Mouse (Mus musculus) limb, embryonic 10.5 days (tissue): ENCODE measurements at regions not wholly inside any gene's neighbourhood (a gene's known extent, or its start where the extent isn't known, plus 50 kb on each side); places are given as distances from the start of the nearest gene placed in this dataset.
A peak's percentile ranks its signal among the peaks of the same experiment; 100 is the strongest.

Experiments
- DNase-seq: peaks from one replicate; pipeline ENCODE4 v3.0.0-alpha.2; 2017; ENCODE audit warnings: low spot score
- H3K27ac ChIP-seq: fragments of 300-500 bp; sonication (generic); 2 replicates; pipeline ENCODE4 v1.5.1; 2016; ENCODE audit warnings: mild to moderate bottlenecking
- H3K27me3 ChIP-seq: fragments of 300-500 bp; sonication (generic); 2 replicates; pipeline ENCODE4 v1.6.1; 2016; ENCODE audit warnings: low read depth, mild to moderate bottlenecking; ENCODE audit not compliant: poor library complexity, severe bottlenecking
- H3K36me3 ChIP-seq: fragments of 300-500 bp; sonication (generic); 2 replicates; pipeline ENCODE4 v1.6.1; 2016; ENCODE audit warnings: mild to moderate bottlenecking, moderate library complexity
- H3K4me1 ChIP-seq: fragments of 300-500 bp; sonication (generic); 2 replicates; pipeline ENCODE4 v1.6.1; 2016
- H3K4me3 ChIP-seq: fragments of 300-500 bp; sonication (generic); 2 replicates; pipeline ENCODE4 v1.5.1; 2016; ENCODE audit warnings: mild to moderate bottlenecking, moderate library complexity
- H3K9me3 ChIP-seq: fragments of 300-500 bp; sonication (generic); replicated peaks from 2 replicates; pipeline ENCODE4 v1.6.1; 2016; ENCODE audit warnings: mild to moderate bottlenecking
- WGBS: fragments of 180-500 bp; shearing (Covaris S2); methylation state at CpG from one replicate; pipeline ENCODE4 v1.1.7; 2016; 5-methylcytosine and 5-hydroxymethylcytosine counted together

DNA sequence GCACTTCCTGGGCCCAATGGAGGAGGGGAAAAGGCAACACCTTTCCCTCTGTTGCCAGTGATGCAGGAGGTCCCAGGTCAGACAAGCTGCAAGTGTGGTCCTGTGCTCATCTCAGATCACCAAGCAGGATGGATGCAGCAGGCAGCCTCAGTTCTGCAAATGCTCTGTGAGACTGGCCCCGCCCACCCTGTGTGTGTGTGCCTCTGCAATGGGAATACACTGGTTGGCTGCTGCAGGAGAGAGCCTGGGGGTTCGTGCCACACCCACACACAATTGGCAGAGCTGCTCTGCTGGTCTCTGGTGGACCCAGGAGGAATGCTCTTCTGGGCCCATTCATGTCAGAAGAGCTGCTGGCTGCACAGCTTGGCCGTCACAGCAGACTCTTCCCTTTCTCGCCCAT, 102.2 kb upstream of the Igsf21 start:
- no peaks in the 10 kb centered on the region for H3K27me3 ChIP-seq
- H3K4me3 ChIP-seq: no peak overlapping the region
- no peaks in the 10 kb centered on the region for H3K9me3 ChIP-seq
- H3K4me1 ChIP-seq: no peaks in the 10 kb centered on the region
- H3K27ac ChIP-seq: no peak overlapping the region
- no peak for DNase-seq
- no peaks in the 10 kb centered on the region for H3K36me3 ChIP-seq
- 60% methylated on average over 4 of the region's 4 CpGs for WGBS

DNA sequence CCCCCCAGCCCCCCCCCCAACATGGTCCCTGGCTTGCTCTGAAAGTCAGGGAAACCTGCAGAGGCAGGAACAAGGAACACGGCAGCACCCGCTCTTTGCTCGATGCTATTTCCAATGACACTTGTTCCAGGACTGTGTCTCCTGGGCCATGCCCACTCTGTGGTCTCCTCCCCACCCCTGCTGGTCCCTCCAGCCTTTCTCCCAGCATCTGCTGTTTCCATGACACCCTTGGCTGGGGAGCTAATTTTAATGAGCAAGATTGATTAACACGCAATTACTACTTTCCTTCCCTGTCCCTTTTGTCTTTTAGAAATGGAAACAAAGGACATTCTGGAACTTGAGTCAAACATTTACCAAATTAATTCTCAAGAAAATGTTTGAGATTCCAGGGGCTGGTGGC, 83.6 kb upstream of the Igsf21 start:
- Histone ChIP-seq H3K27me3 (no peaks in the 10 kb centered on the region), H3K27ac (no peak overlapping the region), H3K9me3 (no peaks in the 10 kb centered on the region), H3K4me3 (no peak overlapping the region), H3K36me3 (no peaks in the 10 kb centered on the region), H3K4me1 (no peaks in the 10 kb centered on the region)
- 87% methylated on average over 4 of the region's 4 CpGs for WGBS
- DNase-seq: no peak

DNA sequence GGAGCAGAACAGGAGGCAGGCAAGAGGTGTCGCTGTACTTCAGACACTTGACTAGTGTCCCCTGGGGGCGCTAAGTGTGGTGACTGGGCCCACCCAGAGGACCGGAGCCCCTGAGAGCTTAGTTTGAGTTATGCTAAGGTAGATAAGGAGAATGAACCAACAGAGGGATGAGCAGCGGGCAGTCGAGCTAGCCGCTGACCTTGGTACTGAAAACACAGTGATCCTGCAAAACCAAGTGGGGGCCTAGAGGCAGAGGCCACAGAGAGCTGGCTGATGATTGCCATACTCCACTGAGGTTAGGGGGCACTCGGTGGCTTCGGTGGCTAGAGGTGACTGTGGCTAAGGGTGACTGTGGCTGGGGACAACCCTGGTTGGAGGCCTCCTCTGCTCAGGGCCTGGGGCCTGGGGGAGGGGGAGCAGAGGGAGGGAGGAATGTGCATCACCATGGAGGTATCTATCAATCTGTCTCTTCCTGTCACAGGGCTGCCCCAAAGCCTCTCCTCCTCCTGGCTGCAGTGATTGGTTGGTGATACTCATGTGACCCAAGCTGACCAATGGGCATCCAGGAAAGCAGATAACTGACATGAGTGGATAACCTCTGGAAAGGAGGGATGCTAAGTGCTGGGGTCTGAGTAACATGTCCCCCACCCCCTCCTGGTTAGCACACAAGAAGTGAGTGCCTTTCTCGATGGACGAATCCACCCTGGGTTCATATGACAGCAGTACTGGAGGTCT, 80.3 kb upstream of the Igsf21 start:
- Histone ChIP-seq H3K4me3 (no peak overlapping the region), H3K27ac (no peak overlapping the region), H3K9me3 (peaks cover 2% of the 10 kb centered on the region; the same call in 1 of the 2 replicates), H3K4me1 (no peaks in the 10 kb centered on the region), H3K36me3 (no peaks in the 10 kb centered on the region), H3K27me3 (no peaks in the 10 kb centered on the region)
- DNase-seq: peak; percentile 38
- WGBS: 29% methylated on average over 10 of the region's 10 CpGs

DNA sequence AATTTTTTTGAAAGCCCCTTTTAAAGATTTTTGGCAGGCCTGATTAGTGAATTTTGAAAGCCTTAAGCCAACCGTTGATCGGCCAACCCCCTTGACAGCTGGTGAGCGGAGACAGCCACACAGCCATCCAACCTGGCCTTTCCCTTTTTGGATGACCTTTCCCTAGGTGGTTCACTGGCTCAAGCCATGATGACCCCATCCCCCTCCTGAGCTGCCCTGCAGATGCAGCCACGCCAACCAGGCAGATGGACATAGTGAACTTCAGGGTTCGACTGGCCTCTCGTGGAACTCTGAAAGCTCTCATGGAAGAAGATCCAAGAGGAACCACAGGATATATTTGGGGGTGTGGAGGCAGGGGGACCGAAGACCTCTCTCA, 79.1 kb upstream of the Igsf21 start:
- peaks cover 2% of the 10 kb centered on the region; the same call in 1 of the 2 replicates for H3K9me3 ChIP-seq
- no peak overlapping the region for H3K4me3 ChIP-seq
- 91% methylated on average over 7 of the region's 7 CpGs for WGBS
- H3K27me3 ChIP-seq: no peaks in the 10 kb centered on the region
- H3K4me1 ChIP-seq: no peaks in the 10 kb centered on the region
- H3K36me3 ChIP-seq: no peaks in the 10 kb centered on the region
- H3K27ac ChIP-seq: no peak overlapping the region
- DNase-seq: no peak

DNA sequence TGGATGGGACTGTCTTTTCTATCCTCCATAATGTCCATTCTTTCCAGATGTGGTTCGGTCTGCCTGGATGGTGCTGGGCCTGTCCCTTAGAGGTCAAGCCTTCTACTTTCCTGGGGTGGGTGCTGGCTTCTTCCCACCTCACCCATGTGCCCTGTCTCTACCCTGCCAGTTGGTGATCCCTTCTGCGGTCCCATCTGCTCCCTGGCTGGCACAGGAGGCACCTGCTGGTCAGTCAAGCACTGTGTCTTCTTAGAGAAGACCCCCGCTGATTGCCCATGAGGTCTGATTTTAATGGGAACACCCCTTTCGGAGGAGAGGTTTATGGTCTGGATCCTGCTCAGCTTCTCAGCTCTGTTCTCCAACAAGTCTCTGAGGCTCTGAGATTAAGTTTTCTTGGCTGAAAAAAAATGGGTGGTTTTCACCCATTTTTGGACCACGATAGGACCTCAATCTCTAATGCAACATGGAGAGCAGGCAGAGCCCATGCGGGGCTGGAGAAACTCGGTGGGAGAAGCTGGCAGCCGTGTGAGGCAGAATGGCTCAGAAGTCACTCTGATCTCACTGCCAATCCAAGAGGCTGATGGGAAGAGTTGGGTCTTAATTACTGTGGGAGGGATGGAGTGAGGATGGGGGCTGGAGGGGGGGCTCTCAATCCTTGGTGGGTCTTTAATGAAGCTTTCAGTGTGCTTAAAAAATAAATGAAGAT, 78.5 kb upstream of the Igsf21 start:
- Histone ChIP-seq H3K4me3 (no peak overlapping the region), H3K4me1 (no peaks in the 10 kb centered on the region), H3K36me3 (no peaks in the 10 kb centered on the region), H3K27ac (no peak overlapping the region), H3K27me3 (no peaks in the 10 kb centered on the region), H3K9me3 (peaks cover 2% of the 10 kb centered on the region; the same call in 1 of the 2 replicates)
- 91% methylated on average over 8 of the region's 8 CpGs for WGBS
- no peak for DNase-seq

DNA sequence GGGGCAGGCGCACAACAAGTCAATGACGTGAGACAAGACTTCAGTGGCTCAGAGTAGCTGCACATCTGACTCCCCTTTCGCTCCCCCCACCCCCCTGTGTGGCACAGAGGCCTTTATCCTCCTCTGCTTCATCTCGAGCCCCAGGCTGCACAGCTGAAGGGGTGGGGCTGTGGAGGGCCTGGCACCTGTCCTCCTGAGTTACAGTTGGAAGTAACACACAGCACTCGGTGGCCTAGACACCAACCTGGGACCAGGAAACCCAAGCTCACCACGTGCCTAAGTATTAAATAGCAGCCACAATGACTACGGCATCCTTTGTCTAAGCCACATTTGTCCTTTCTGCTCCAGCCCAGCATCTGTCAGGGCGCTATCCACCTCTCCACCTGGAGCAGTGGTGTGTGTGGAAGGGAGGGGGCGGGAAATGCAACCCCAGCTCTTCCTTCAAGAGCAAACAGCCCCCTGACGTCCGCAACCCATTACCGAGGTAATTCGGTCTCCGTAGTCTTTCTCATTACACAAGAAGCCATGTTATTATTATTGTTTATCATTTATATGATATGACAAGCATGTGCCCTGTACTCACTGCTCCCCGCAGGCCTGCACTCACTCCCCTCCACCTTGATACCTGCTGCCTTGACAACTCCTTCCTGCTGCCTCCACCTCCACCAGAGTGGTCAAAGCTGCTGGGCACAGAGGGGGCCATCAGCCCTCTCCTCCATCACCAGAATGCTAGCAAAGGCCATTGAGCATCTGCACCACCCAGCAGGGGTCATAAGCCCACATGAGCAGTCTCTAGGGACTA, 73.7 kb upstream of the Igsf21 start:
- no peak overlapping the region for H3K4me3 ChIP-seq
- H3K27me3 ChIP-seq: no peaks in the 10 kb centered on the region
- no peak for DNase-seq
- WGBS: 80% methylated on average over 15 of the region's 15 CpGs
- H3K4me1 ChIP-seq: no peaks in the 10 kb centered on the region
- H3K27ac ChIP-seq: no peak overlapping the region
- H3K36me3 ChIP-seq: no peaks in the 10 kb centered on the region
- peaks cover 2% of the 10 kb centered on the region; the same call in 1 of the 2 replicates for H3K9me3 ChIP-seq

DNA sequence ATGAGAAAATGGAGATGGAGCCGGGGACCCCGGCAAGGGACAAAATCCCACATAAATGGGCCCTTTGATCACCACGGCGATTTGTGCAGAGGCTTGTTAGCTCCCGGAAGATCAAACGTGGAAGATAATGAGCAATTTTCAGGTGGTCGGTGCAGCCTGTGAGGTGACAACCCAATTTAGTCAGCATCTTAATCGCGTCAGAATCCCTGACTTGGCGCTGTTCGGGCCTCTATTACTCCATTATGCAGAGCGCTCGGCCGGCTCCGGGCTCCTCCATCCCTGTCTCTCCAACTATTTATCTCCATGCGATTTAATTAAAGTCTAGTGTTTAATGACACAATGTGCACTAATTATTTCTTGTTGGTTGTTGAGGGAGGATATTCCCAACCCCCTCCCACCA, 66.1 kb upstream of the Igsf21 start:
- no peaks in the 10 kb centered on the region for H3K9me3 ChIP-seq
- DNase-seq: no peak
- no peaks in the 10 kb centered on the region for H3K27me3 ChIP-seq
- no peak overlapping the region for H3K4me3 ChIP-seq
- no peak overlapping the region for H3K27ac ChIP-seq
- no peaks in the 10 kb centered on the region for H3K36me3 ChIP-seq
- WGBS: 84% methylated on average over 16 of the region's 16 CpGs
- no peaks in the 10 kb centered on the region for H3K4me1 ChIP-seq

DNA sequence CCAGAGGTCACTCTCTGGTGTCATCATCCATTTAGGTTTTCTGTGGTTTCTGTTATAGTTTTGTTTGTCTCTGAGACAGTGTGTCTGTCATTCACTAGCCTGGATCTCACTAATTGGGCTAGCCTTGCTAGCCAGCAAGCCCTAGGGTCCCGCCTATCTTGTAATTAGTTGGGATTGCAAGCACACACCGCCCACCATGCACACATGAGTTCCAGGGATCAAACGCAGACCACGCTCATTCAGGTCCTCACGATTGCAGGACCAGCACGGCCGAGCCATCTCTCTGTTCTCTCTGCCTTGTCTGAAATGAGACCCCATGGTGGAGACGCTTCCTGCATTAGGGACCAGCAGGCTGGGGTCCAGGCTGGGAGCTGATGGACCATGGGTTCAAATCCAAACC, 60.9 kb upstream of the Igsf21 start:
- DNase-seq: no peak
- Histone ChIP-seq H3K4me1 (no peaks in the 10 kb centered on the region), H3K27me3 (no peaks in the 10 kb centered on the region), H3K36me3 (no peaks in the 10 kb centered on the region), H3K4me3 (no peak overlapping the region), H3K9me3 (no peaks in the 10 kb centered on the region), H3K27ac (no peak overlapping the region)
- 87% methylated on average over 8 of the region's 8 CpGs for WGBS

DNA sequence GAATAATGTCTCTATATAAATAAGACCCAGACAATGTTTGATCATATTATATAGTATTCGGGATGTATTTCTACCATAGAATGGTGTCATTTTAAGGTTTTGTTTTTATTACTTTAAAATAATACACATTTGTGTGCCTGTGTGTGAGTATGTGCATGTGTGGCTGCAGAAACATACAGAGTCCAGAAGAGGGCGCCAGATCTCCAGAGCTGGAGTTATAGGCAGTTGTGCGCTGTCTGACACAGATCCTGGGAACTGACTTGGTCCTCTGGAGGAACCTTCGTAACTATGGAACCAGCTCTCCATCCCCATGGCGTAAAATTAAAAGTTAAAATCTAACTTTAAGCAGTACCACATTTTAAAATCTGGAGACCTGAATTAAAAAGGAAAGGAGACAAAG, 58.4 kb upstream of the Igsf21 start:
- no peaks in the 10 kb centered on the region for H3K27me3 ChIP-seq
- no peak for DNase-seq
- H3K9me3 ChIP-seq: no peaks in the 10 kb centered on the region
- H3K4me3 ChIP-seq: no peak overlapping the region
- no peaks in the 10 kb centered on the region for H3K36me3 ChIP-seq
- no peaks in the 10 kb centered on the region for H3K4me1 ChIP-seq
- H3K27ac ChIP-seq: no peak overlapping the region
- 83% methylated on average over 5 of the region's 5 CpGs for WGBS

DNA sequence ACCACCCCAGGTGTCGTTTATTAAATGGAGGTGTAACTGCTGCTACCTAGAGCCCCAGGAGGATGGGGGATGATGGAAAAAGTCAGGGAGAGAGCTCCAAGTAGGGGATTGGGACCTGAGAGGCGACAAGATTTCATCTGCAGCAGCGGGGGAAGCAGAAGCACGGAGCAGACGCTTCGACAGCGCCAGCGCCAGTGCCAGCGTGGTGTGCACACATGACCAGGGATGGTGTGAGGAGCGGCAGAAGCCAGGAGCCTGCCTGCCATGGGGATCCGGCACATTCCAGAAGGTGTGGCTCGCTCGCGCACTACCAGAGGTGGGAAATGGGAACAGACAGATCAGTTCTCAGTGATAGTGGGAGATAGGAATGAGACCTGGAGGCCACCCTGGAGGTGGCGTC, 55.1 kb upstream of the Igsf21 start:
- WGBS: 86% methylated on average over 15 of the region's 15 CpGs
- H3K4me1 ChIP-seq: no peaks in the 10 kb centered on the region
- H3K9me3 ChIP-seq: no peaks in the 10 kb centered on the region
- no peak overlapping the region for H3K4me3 ChIP-seq
- no peaks in the 10 kb centered on the region for H3K36me3 ChIP-seq
- DNase-seq: no peak
- no peaks in the 10 kb centered on the region for H3K27me3 ChIP-seq
- H3K27ac ChIP-seq: no peak overlapping the region

DNA sequence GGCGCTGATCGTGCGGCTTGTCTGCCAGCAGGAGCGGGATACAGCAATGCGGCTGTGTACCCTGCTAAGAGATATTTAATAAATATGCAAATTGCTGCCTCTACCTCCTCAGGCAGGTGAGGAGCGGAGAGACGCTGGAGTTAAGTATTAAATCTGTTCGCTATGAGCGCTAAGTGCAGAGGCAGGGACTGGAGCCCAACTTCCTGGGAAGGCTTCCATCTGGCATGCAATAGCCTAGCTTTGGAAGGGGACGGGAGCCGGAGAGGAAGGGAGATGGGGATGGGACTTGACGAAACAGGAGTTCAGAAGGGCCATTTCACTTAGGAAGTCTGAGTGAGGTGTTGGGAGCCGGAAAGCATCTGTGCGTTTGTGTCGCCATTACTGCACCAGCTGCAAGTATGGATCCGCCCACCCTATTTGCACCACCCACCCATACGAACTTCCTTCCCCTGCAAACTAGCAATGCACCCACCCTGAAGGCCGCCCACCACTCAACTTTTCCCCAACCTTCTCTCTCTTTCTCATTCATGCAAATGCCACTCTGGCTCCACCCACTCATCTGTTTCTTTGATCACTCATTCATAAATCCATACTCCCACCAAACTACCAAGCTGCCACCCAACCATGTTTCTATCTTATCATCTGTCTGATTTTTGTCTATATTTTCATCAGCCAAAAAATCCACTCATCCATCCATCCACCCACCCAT, 51.5 kb upstream of the Igsf21 start:
- H3K9me3 ChIP-seq: no peaks in the 10 kb centered on the region
- H3K36me3 ChIP-seq: no peaks in the 10 kb centered on the region
- no peak for DNase-seq
- no peaks in the 10 kb centered on the region for H3K27me3 ChIP-seq
- H3K4me1 ChIP-seq: no peaks in the 10 kb centered on the region
- 77% methylated on average over 18 of the region's 18 CpGs for WGBS
- no peak overlapping the region for H3K27ac ChIP-seq
- H3K4me3 ChIP-seq: no peak overlapping the region
